Mouse (Mus musculus): ENCODE measurements around the gene Gm44502. TPM values are rescaled to one million over a fixed set of nuclear protein-coding genes. Genes with fewer than 3 reads are reported as not detected.

The Gm44502 gene
- polyA plus RNA-seq (2015; fragmentation: Nextera tagmentation; extraction: Ambion mirVana): not detected in 2 replicates

GRCm38 (mm10) chr15:89429352-89430221 is at the start of gene Gm44502, which contains the start of the genes C730034F03Rik and Chkb:
TSS of gene Gm44502 (minus strand) at chr15:89429696.
TSS of gene C730034F03Rik (plus strand) at chr15:89429589.
TSS of gene Chkb (minus strand) at chr15:89429908.
- Histone ChIP-seq H3K4me1 (replicated peaks) (0 out of 2 replicates have a peak, but pooled peaks cover 4% of the 10 kb centered on the region), H3K9me3 (no peaks in the 10 kb centered on the region), H3K4me3 (replicated peaks) (peak within 1 kb of the TSS; percentile 81), H3K4me2 (replicated peaks) (peak within 1 kb of the TSS; percentile 88), H3K9ac (peak within 1 kb of the TSS; percentile 83), H3K27me3 (replicated peaks) (no peaks in the 10 kb centered on the region), H3K27ac (peak within 1 kb of the TSS; percentile 99), H3K36me3 (peaks cover 15% of the 10 kb centered on the region)
- ATAC-seq: peak; percentile 96
- under 1% methylated on average over 70 of the region's 70 CpGs for WGBS

- Histone ChIP-seq H3K9ac (no peak overlapping the region), H3K27me3 (replicated peaks) (no peaks in the 10 kb centered on the region), H3K4me2 (replicated peaks) (no peak overlapping the region), H3K4me3 (replicated peaks) (no peak overlapping the region), H3K9me3 (no peaks in the 10 kb centered on the region), H3K36me3 (no peaks in the 10 kb centered on the region), H3K4me1 (replicated peaks) (peaks cover 8% of the 10 kb centered on the region; the same call in 1 of the 2 replicates), H3K27ac (no peak overlapping the region)
- no peak for ATAC-seq
- WGBS: 84% methylated on average over 3 of the region's 3 CpGs
Measured at GRCm38 (mm10) chr15:89478622-89479021, 49.1 kb upstream of the Gm44502 start.

- Histone ChIP-seq H3K4me3 (replicated peaks) (no peak overlapping the region), H3K9ac (no peak overlapping the region), H3K27ac (no peak overlapping the region), H3K4me1 (replicated peaks) (peaks cover 8% of the 10 kb centered on the region; the same call in 1 of the 2 replicates), H3K27me3 (replicated peaks) (no peaks in the 10 kb centered on the region), H3K9me3 (no peaks in the 10 kb centered on the region), H3K4me2 (replicated peaks) (no peak overlapping the region), H3K36me3 (no peaks in the 10 kb centered on the region)
- 69% methylated on average over 8 of the region's 8 CpGs for WGBS
- no peak for ATAC-seq
Measured at GRCm38 (mm10) chr15:89477806-89478205, 48.3 kb upstream of the Gm44502 start.

GRCm38 (mm10) chr15:89477091-89477491 is 47.6 kb upstream of the Gm44502 start, which contains the start of gene Arsa:
TSS of gene Arsa (minus strand) at chr15:89477425.
- no peak for ATAC-seq
- WGBS: 28% methylated on average over 9 of the region's 9 CpGs

DNA sequence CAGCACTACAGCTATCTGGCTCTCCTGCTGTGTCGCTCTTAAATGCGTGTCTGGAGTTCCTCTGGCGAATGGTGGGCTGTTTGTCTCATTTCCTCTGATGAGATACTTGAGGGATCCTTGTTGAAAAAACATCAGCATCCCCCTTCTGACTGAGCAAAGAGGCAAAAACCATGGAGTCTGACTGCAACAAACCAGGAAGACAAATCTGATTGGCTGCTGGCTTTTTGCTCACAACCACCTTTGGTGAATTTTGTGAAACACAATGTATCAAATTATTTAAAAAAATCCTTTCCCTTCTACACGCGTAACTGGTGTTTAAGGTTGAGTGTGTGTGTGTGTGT is 46.9 kb upstream of the Gm44502 start:
- no peak for ATAC-seq
- H3K9ac ChIP-seq: peak overlapping the region; percentile 52
- WGBS: 3% methylated on average over 5 of the region's 5 CpGs
- peak overlapping the region; percentile 76 for H3K27ac ChIP-seq
- no peaks in the 10 kb centered on the region for H3K27me3 ChIP-seq (replicated peaks)
- H3K4me2 ChIP-seq (replicated peaks): peak overlapping the region; percentile 86
- H3K4me1 ChIP-seq (replicated peaks): peaks cover 8% of the 10 kb centered on the region; the same call in 1 of the 2 replicates
- H3K36me3 ChIP-seq: no peaks in the 10 kb centered on the region
- peak overlapping the region; percentile 55 for H3K4me3 ChIP-seq (replicated peaks)
- H3K9me3 ChIP-seq: no peaks in the 10 kb centered on the region

More at GRCm38 (mm10) chr15:89477091-89477491, 47.6 kb upstream of the Gm44502 start, which contains the start of gene Arsa:
- peak within 1 kb of the TSS; percentile 52 for H3K9ac ChIP-seq
- H3K4me3 ChIP-seq (replicated peaks): peak within 1 kb of the TSS; percentile 55
- H3K9me3 ChIP-seq: no peaks in the 10 kb centered on the region
- H3K36me3 ChIP-seq: no peaks in the 10 kb centered on the region
- peaks cover 8% of the 10 kb centered on the region; the same call in 1 of the 2 replicates for H3K4me1 ChIP-seq (replicated peaks)
- no peaks in the 10 kb centered on the region for H3K27me3 ChIP-seq (replicated peaks)
- H3K27ac ChIP-seq: peak within 1 kb of the TSS; percentile 76
- H3K4me2 ChIP-seq (replicated peaks): peak within 1 kb of the TSS; percentile 86

- Histone ChIP-seq H3K9me3 (no peaks in the 10 kb centered on the region), H3K36me3 (no peaks in the 10 kb centered on the region), H3K4me3 (replicated peaks) (peak overlapping the region; percentile 55), H3K27ac (peak overlapping the region; percentile 76), H3K27me3 (replicated peaks) (no peaks in the 10 kb centered on the region), H3K4me2 (replicated peaks) (peak overlapping the region; percentile 86), H3K9ac (peak overlapping the region; percentile 52), H3K4me1 (replicated peaks) (peaks cover 8% of the 10 kb centered on the region; the same call in 1 of the 2 replicates)
- WGBS: 9% methylated on average over 44 of the region's 44 CpGs
- ATAC-seq: peak; percentile 98
Measured at GRCm38 (mm10) chr15:89475611-89476474, 46.3 kb upstream of the Gm44502 start.

- Histone ChIP-seq H3K27ac (no peak overlapping the region), H3K4me1 (replicated peaks) (peaks cover 8% of the 10 kb centered on the region; the same call in 1 of the 2 replicates), H3K9me3 (no peaks in the 10 kb centered on the region), H3K36me3 (no peaks in the 10 kb centered on the region), H3K27me3 (replicated peaks) (no peaks in the 10 kb centered on the region), H3K4me3 (replicated peaks) (peak overlapping the region; percentile 55), H3K9ac (peak overlapping the region; percentile 52), H3K4me2 (replicated peaks) (peak overlapping the region; percentile 86)
- 89% methylated on average over 7 of the region's 7 CpGs for WGBS
- ATAC-seq: no peak
Measured at GRCm38 (mm10) chr15:89475293-89475600, 45.8 kb upstream of the Gm44502 start.

GRCm38 (mm10) chr15:89474596-89475292 is 45.2 kb upstream of the Gm44502 start:
- Histone ChIP-seq H3K4me3 (replicated peaks) (no peak overlapping the region), H3K9me3 (no peaks in the 10 kb centered on the region), H3K4me2 (replicated peaks) (peak overlapping the region; percentile 86; the same call in 1 of the 2 replicates), H3K36me3 (no peaks in the 10 kb centered on the region), H3K27ac (no peak overlapping the region), H3K27me3 (replicated peaks) (no peaks in the 10 kb centered on the region), H3K4me1 (replicated peaks) (peaks cover 8% of the 10 kb centered on the region; the same call in 1 of the 2 replicates), H3K9ac (no peak overlapping the region)
- no peak for ATAC-seq
- WGBS: 95% methylated on average over 19 of the region's 19 CpGs

DNA sequence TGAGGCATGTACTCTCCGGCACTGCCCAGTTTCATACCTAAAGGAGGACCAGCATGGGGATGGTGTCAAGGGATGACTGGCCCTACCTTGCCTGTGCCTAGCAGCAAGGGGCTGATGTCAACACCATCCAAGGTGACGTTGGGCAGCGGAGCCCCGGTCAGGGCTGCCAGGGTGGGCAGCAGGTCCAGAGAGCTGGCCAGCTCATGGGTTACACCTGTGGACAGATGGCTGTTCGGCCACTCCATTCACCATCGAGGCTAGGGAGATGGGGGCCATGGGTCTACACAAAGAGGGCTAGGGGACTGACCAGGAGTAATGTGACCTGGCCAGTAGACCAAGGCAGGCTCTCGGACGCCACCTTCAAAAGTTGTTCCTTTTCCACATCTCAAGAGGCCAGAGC is 44.4 kb upstream of the Gm44502 start:
- 97% methylated on average over 8 of the region's 8 CpGs for WGBS
- no peak for ATAC-seq

GRCm38 (mm10) chr15:89473370-89473769 is 43.9 kb upstream of the Gm44502 start:
- Histone ChIP-seq H3K9me3 (no peaks in the 10 kb centered on the region), H3K27ac (no peak overlapping the region), H3K9ac (no peak overlapping the region), H3K36me3 (no peaks in the 10 kb centered on the region), H3K4me1 (replicated peaks) (peaks cover 8% of the 10 kb centered on the region; the same call in 1 of the 2 replicates), H3K4me2 (replicated peaks) (no peak overlapping the region), H3K27me3 (replicated peaks) (no peaks in the 10 kb centered on the region), H3K4me3 (replicated peaks) (no peak overlapping the region)
- no peak for ATAC-seq
- 84% methylated on average over 9 of the region's 9 CpGs for WGBS

More for the DNA sequence above, 44.4 kb upstream of the Gm44502 start:
- H3K9me3 ChIP-seq: no peaks in the 10 kb centered on the region
- no peak overlapping the region for H3K9ac ChIP-seq
- H3K4me1 ChIP-seq (replicated peaks): peaks cover 8% of the 10 kb centered on the region; the same call in 1 of the 2 replicates
- no peaks in the 10 kb centered on the region for H3K27me3 ChIP-seq (replicated peaks)
- H3K4me2 ChIP-seq (replicated peaks): no peak overlapping the region
- H3K36me3 ChIP-seq: no peaks in the 10 kb centered on the region
- no peak overlapping the region for H3K4me3 ChIP-seq (replicated peaks)
- no peak overlapping the region for H3K27ac ChIP-seq

DNA sequence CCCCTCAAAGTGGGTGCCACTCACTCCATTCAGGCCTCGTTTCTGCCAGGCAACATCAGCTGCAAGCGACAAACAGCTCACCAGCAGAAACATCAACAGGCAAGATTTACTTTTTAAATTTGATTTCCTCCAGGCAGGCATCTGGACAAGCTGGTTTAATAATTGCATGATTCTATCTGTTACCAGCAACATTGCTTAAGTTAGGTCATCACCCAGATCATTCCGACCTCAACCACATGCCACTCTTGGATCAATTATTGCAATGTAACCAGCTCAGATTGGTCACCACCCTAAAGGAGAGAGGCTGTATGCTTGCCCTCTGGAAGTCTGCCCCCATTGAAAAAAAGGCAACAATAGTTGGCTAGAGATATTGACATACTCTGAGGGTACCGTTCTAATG is 42.0 kb upstream of the Gm44502 start:
- H3K36me3 ChIP-seq: no peaks in the 10 kb centered on the region
- no peak for ATAC-seq
- WGBS: 77% methylated on average over 4 of the region's 4 CpGs
- H3K9ac ChIP-seq: no peak overlapping the region
- H3K4me1 ChIP-seq (replicated peaks): peaks cover 8% of the 10 kb centered on the region; the same call in 1 of the 2 replicates
- no peaks in the 10 kb centered on the region for H3K9me3 ChIP-seq
- H3K27me3 ChIP-seq (replicated peaks): no peaks in the 10 kb centered on the region
- no peak overlapping the region for H3K27ac ChIP-seq
- H3K4me2 ChIP-seq (replicated peaks): no peak overlapping the region
- H3K4me3 ChIP-seq (replicated peaks): no peak overlapping the region
